Mouse (Mus musculus) heart, postnatal 36 days (tissue): ENCODE data around the gene Gpc6. TPM values are rescaled to one million over a fixed set of nuclear protein-coding genes. Genes with fewer than 3 reads are reported as not detected.

ENCODE experiments used
- DNase-seq, 2 experiments: peaks; one replicate each; pipeline ENCODE4 v3.0.0; 2021 to 2022
- intact Hi-C: fragments of 180-260 bp; cut with DNase I; formaldehyde crosslinking; loops from one replicate; pipeline ENCODE4 v1.15.1; 2025
- total RNA-seq, 2 experiments: library from RNA; stranded (reverse); gene quantifications; 2 replicates each; pipeline ENCODE4 v1.2.3; 2021

The Gpc6 gene
- total RNA-seq, 2 experiments from 2014 or later, result 11.4 to 11.5 TPM

DNA sequence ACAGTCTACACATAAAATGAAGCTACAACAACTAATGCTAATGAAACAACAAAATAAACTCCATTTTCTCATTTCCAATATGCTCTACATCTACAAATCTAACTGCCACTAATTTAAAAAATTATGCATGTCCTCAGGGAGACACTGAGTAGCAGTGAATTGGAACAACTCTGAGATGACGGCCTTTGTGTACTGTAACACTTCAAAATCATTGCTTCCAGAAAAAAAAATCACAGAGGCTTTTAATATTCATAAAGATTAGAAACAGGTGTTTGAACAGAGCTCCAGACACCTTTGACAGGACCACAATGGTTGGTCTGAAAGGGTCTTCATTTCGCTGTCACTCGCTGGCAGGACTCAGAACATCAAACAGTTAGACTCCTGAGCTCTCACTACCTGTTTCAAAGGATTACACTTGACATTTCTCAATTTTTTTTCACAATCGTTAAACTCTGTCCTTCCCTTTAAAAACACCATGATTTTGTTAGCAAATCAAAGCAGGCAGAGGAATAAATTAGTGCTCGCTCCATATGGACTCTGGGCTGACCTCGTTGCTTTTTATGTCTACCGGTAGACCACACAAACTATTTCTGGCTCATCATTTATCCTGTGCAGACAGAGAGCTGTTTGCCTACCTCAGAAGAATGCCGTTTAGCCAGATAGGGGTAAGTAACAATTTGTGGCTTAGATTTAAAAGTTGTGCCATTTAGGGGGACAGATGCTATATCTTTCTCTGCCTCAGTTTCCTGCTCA is 901.4 kb downstream of the Gpc6 start:
- intact Hi-C loops, result no loop called here
- DNase-seq, result no peak

- intact Hi-C loops, result loop anchor here (2.0 kb wide), 1 partner anchor 146 kb away; no protein-coding TSS in a partner anchor
Measured at GRCm38 (mm10) chr14:117831267-117831666, 906.2 kb downstream of the Gpc6 start.

GRCm38 (mm10) chr14:117831731-117832130 is 906.6 kb downstream of the Gpc6 start:
- intact Hi-C loops, result loop anchor here (2.0 kb wide), 1 partner anchor 147 kb away; no protein-coding TSS in a partner anchor
- peak; percentile 15 to 35 for DNase-seq

More at GRCm38 (mm10) chr14:117831267-117831666, 906.2 kb downstream of the Gpc6 start:
- no peak for DNase-seq

DNA sequence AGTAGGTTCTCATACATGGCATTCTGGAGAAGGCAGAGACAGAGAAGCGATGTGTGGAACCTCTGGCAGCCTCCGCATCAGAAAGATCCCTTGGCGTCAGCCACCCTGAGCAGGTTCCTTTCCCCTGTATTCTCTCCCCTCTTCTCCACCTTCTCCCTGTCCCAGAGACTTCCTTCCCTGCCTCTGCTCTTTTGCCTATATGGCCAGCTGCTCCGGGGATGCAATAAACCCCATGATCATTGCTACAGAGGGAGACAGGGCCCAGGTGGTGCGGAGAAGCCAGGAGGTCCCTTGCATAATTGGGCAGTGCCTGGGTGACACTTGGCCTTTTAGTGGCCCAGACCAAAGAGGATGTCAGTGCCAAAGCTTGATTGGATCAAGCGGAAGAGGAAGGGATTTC is 910.4 kb downstream of the Gpc6 start:
- intact Hi-C loops, result no loop called here
- DNase-seq, result no peak

DNA sequence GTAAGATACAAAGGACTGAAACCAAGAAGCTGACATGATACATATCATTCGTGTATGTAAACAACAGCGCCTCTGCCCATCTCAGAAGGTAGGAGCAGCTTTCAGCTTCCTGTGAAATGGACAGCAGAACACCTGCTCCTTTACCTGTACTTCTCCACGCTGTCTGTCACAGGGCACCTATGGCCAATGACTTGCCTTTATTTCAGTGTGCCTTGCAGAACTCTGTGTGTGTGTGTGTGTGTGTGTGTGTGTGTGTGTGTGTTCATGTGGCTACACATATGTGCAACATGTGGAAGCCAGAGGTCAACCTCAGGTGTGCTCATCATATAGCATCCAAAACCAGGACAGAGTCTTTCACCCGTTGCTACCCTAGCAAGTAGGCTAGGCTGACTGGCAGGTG is 911.9 kb downstream of the Gpc6 start:
- intact Hi-C loops, result no loop called here
- DNase-seq, result no peak

GRCm38 (mm10) chr14:117837715-117838114 is 912.6 kb downstream of the Gpc6 start:
- intact Hi-C loops, result no loop called here

DNA sequence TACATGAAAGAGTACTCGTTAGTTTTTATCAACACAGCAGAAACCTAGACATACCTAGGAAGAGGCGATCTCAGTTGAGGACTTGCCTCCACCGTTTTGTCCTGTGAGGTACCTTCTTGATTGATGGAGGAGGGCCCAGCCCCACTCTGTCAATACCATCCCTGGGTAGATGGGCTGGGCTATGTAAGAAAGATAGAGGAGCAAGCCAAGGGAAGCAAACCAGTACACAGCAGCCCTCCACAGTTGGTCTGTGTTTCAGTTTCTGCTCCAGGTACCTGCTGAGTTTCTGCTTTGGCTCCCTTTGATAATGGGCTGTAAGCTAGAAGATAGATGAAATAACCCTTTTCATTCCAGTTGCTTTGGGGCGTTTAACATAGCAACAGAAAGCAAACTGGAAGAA is 916.1 kb downstream of the Gpc6 start:
- intact Hi-C loops, result no loop called here
- no peak for DNase-seq

More at GRCm38 (mm10) chr14:117837715-117838114, 912.6 kb downstream of the Gpc6 start:
- DNase-seq, result no peak

- intact Hi-C loops, result no loop called here
- DNase-seq, result peak in 1 of 2 experiments; percentile 8
Measured at GRCm38 (mm10) chr14:117841797-117842553, 916.9 kb downstream of the Gpc6 start.

GRCm38 (mm10) chr14:117849591-117850505 is 924.7 kb downstream of the Gpc6 start:
- DNase-seq, result no peak

DNA sequence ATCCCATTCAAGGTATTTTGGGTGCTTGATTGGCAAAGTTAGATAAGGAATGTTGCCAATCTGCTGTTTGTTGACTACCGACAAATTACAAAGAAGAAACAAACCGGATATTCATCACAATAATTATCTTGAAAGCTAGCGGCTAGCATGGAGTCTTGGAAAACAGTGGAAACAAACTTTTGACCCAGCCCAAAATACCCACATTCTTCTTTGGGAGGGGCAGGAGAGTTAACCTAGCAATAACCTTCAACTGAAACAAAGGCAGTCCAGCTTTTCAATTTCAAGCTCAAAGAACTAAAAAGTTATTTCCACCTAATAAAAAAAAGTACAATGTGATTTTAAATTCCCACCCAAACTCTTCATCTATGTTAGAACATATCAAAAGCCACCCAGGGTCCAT is 927.2 kb downstream of the Gpc6 start:
- DNase-seq, result no peak
- intact Hi-C loops, result no loop called here

More at GRCm38 (mm10) chr14:117849591-117850505, 924.7 kb downstream of the Gpc6 start:
- intact Hi-C loops, result no loop called here

GRCm38 (mm10) chr14:117852842-117853241 is 927.7 kb downstream of the Gpc6 start:
- intact Hi-C loops, result no loop called here
- no peak for DNase-seq

- no peak for DNase-seq
- intact Hi-C loops, result no loop called here
Measured at GRCm38 (mm10) chr14:117854498-117854897, 929.4 kb downstream of the Gpc6 start.

DNA sequence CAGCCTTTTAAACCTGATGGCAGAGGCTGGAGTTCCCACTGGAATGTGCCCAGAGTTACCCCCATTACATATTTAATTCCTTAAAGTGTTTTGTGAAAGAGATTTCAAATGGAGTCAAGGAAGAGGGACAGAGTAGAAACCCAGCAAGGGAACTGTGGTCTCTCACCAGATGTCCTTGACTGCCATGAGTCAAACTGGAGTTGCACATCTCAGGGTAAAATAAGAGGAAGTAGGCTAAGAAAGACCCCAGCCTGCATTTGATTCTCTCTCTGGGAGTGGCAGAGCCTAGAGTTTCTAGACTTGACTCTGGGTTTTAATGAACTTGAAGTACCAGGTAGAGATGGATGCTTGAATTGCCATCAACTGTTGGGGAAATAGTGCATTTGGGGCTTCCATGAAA is 946.2 kb downstream of the Gpc6 start:
- intact Hi-C loops, result no loop called here

DNA sequence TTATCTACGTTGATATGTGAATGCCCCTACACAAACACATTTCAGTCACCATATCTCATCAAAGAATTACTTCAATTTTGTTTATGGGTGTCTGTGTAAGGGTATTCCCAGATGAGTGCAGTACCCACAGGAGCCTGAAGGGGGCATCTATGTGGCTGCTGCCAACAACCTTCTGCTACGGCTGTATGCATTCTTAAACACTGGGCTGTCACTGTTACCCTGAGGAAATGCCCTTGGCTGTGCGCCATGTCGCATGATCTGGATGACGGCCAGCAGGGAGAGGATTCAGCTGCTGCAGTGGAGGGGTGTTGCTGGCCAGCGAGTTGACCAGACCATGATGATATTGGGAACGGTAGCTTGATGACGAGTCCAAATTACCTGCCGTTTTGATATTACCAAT is 954.2 kb downstream of the Gpc6 start:
- intact Hi-C loops, result no loop called here

More for the DNA sequence above, 946.2 kb downstream of the Gpc6 start:
- DNase-seq, result no peak

DNA sequence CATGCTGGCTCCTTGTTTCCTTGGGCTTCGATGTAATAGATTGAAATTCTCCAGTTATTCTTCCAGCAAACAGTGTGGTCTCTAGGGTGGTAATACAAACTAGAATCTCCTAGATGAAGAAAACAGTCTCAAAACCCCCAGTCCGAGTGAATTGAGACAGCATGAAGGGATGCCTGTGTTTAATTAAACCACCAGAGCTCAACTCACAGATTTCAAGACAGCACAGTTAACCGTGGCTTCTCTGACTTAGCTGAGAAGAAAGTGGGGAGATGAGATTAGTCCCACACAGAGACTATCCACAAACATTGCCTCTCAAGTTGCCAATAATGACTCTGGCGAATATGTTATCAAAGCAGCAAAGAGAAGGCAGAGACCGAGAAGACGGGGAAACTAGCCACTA is 956.0 kb downstream of the Gpc6 start:
- DNase-seq, result no peak
- intact Hi-C loops, result loop anchor here (5.0 to 10.0 kb wide), 2 partner anchors 199 to 1326 kb away; no protein-coding TSS in a partner anchor

More for the DNA sequence above, 954.2 kb downstream of the Gpc6 start:
- DNase-seq, result no peak

GRCm38 (mm10) chr14:117882222-117882621 is 957.1 kb downstream of the Gpc6 start:
- intact Hi-C loops, result loop anchor here (5.0 to 10.0 kb wide), 2 partner anchors 200 to 1327 kb away; no protein-coding TSS in a partner anchor
- peak; percentile 36 to 59 for DNase-seq

DNA sequence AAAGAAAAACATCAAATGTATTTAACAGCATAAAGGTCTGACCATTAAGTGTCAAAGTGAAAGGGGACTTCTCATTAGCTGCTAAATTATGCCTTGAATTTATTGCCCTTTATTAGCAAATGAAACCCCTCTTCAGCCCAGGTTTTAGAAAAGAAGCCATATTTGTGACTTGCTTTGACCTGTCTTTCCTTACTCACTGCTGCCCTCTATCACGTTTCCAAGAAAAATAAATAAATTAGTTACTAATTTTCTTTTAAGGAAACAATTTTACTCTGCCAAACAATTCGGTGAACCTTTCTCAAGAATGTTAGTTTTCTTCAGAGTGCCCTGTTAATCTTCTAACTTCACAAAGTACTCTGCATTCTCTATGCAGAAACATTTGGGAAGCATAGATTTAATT is 964.5 kb downstream of the Gpc6 start:
- intact Hi-C loops, result loop anchor here (10.0 kb wide), 1 partner anchor 1335 kb away; no protein-coding TSS in a partner anchor
- DNase-seq, result no peak

DNA sequence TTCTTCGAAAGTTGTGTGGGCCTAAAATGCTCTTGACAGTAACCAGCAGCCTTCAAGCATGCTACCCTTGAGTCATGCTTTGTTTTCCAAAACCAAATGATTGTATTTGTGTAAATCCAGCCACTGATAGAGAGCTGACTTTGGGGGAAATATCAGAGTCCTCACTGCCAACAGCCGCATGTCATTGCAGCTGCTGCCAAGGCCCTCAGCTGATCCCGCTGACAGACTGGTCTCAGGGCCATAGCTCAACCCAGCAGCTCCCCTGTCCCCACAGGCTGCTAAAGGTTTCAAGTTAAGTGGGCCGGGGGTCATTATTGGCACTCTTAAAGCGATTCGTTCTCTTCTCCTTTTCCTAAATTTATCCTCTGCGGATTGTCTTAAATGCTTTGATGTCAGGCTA is 966.3 kb downstream of the Gpc6 start:
- DNase-seq, result peak in 1 of 2 experiments; percentile 24
- intact Hi-C loops, result no loop called here

- intact Hi-C loops, result no loop called here
- DNase-seq, result no peak
Measured at GRCm38 (mm10) chr14:117892026-117892425, 966.9 kb downstream of the Gpc6 start.

GRCm38 (mm10) chr14:117894869-117895538 is 969.9 kb downstream of the Gpc6 start:
- no peak for DNase-seq
- intact Hi-C loops, result no loop called here
